Mouse (Mus musculus) kidney, postnatal 0 days (tissue): ENCODE measurements around the gene Map7. TPM values are rescaled to one million over a fixed set of nuclear protein-coding genes. Genes with fewer than 3 reads are reported as not detected.

ENCODE experiments used
- ATAC-seq: fragments of 200-750 bp; cut with Nextera tagmentation; replicated peaks from 2 replicates; pipeline ENCODE4 v1.8.0; 2017; ENCODE audit warnings: low read depth, moderate number of reproducible peaks, moderate TSS enrichment, moderate library complexity; ENCODE audit not compliant: low FRiP score
- DNase-seq: peaks from one replicate; pipeline ENCODE4 v3.0.0-alpha.2; 2016; ENCODE audit warnings: low spot score
- H3K27ac ChIP-seq: fragments of 300-500 bp; sonication (generic); 2 replicates; pipeline ENCODE4 v1.5.1; 2014; ENCODE audit warnings: mild to moderate bottlenecking
- H3K27me3 ChIP-seq: fragments of 300-500 bp; sonication (generic); 2 replicates; pipeline ENCODE4 v1.6.1; 2014; ENCODE audit warnings: low read length, mixed read lengths; ENCODE audit not compliant: insufficient read depth
- H3K36me3 ChIP-seq: fragments of 300-500 bp; sonication (generic); 2 replicates; pipeline ENCODE4 v1.6.1; 2014; ENCODE audit warnings: low read length, mixed read lengths; ENCODE audit not compliant: insufficient read depth
- H3K4me1 ChIP-seq: fragments of 300-500 bp; sonication (generic); replicated peaks from 2 replicates; pipeline ENCODE4 v1.6.1; 2014; ENCODE audit warnings: antibody characterized with exemption, low read length, mixed read lengths; ENCODE audit not compliant: insufficient read depth
- H3K4me2 ChIP-seq: fragments of 300-500 bp; sonication (generic); 2 replicates; pipeline ENCODE4 v1.6.1; 2014; ENCODE audit warnings: mild to moderate bottlenecking, low read length, moderate library complexity, mixed read lengths
- H3K4me3 ChIP-seq: fragments of 300-500 bp; sonication (generic); replicated peaks from 2 replicates; pipeline ENCODE4 v1.5.1; 2014; ENCODE audit warnings: low read depth, low read length
- H3K9ac ChIP-seq: fragments of 300-500 bp; sonication (generic); 2 replicates; pipeline ENCODE4 v1.6.1; 2014; ENCODE audit warnings: low read depth, low read length
- H3K9me3 ChIP-seq: fragments of 300-500 bp; sonication (generic); replicated peaks from 2 replicates; pipeline ENCODE4 v1.6.1; 2016; ENCODE audit warnings: low read length, inconsistent platforms, mixed read lengths
- CTCF ChIP-seq: IDR thresholded peaks from 2 replicates; pipeline ENCODE4 v1.5.1; 2016; ENCODE audit warnings: antibody characterized with exemption, low read depth, mild to moderate bottlenecking, moderate library complexity
- WGBS: fragments of 180-500 bp; shearing (Covaris S2); extraction: QIAGEN DNeasy Blood & Tissue Kit; methylation state at CpG from one replicate; pipeline ENCODE4 v1.1.7; 2014; 5-methylcytosine and 5-hydroxymethylcytosine counted together
- polyA plus RNA-seq: library from polyadenylated mRNA; unstranded; fragments of >200 nt; fragmentation: Nextera tagmentation; extraction: Ambion mirVana; gene quantifications from 2 replicates; pipeline ENCODE4 v1.2.1, GENCODE M21; 2015

The Map7 gene
- polyA plus RNA-seq, 1 experiment from 2014 or later, result 31.2 TPM

GRCm38 (mm10) chr10:20178807-20179605, 30.7 kb downstream of the Map7 start:
- Histone ChIP-seq H3K36me3 (no peaks in the 10 kb centered on the region), H3K4me3 (no peak overlapping the region), H3K9me3 (no peaks in the 10 kb centered on the region), H3K27ac (0 out of 2 replicates have a peak overlapping the region, but pooled peaks have one; percentile 8), H3K4me1 (peaks cover 22% of the 10 kb centered on the region; the same call in 1 of the 2 replicates), H3K27me3 (no peaks in the 10 kb centered on the region), H3K4me2 (no peak overlapping the region), H3K9ac (no peak overlapping the region)
- ATAC-seq, result peak; percentile 82
- whole genome bisulfite sequencing, result 36% methylated on average over 12 of the region's 12 CpGs
- TF ChIP-seq CTCF, result no peak
- DNase-seq, result peak; percentile 44

DNA sequence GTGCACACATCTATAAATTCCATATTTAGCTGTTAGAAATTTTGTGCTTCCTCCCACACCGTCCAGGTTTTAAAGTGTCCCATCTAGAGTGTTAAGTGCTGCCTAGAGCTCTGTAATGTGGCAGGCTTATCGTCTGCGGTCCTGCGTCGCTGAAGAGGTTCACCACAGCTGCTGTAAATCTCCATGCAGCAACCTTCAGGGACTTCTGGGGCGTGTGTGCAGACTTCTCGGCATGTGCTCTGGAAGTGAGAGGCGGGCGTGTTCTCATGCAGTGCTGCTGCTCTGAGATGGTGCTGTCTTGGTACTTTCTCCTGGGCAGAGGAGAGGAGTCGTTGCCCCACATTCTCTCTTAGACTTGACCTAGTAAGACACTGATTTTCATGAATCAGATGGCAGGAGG, 32.9 kb downstream of the Map7 start:
- peak overlapping the region; percentile 58 for H3K27ac ChIP-seq
- ATAC-seq, result no peak
- TF ChIP-seq CTCF, result no peak

DNA sequence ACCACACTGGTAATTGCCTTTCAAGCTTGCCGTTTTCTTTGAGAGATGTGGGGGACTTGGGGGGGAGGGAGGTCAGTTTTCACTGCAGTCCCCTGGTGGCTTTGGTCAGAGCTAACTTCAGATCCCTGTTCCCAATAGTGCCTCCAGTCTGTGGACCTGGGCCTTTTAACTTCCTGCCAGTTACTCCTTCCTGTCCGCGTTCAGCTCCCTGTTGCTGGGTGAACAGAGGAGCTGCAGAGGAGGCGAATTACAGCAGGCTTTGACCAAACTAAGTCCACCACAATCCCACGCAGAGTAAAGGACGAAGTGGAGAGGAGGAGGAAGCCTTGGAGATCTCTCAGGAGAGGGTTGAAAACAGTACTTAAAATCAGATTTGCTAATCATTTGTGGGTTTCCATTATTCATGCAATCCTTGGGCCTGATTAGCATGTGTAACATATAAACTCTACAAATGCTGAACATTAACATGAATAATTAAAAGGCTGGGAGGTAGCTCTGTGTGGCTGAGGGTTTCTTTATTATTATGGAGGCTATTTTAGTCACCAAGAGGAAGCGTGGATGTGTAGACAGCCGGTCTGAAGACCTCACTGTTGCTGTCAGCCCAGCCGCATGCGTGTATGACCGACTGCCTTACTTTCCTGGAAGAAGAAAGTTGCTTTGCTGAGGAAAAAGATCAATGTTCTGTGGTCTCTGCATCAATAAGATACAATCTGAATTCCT, 33.6 kb downstream of the Map7 start:
- TF ChIP-seq CTCF, result no peak
- ATAC-seq, result no peak
- DNase-seq, result peak; percentile 51
- Histone ChIP-seq H3K9me3 (no peaks in the 10 kb centered on the region), H3K9ac (no peak overlapping the region), H3K36me3 (no peaks in the 10 kb centered on the region), H3K27ac (peak overlapping the region; percentile 58), H3K4me1 (0 out of 2 replicates have a peak, but pooled peaks cover 22% of the 10 kb centered on the region), H3K4me3 (no peak overlapping the region), H3K27me3 (no peaks in the 10 kb centered on the region), H3K4me2 (no peak overlapping the region)
- 35% methylated on average over 11 of the region's 11 CpGs for WGBS

More for the DNA sequence above, 32.9 kb downstream of the Map7 start:
- H3K4me2 ChIP-seq, result peak overlapping the region; percentile 5; the same call in 1 of the 2 replicates
- no peaks in the 10 kb centered on the region for H3K9me3 ChIP-seq
- H3K4me3 ChIP-seq, result no peak overlapping the region
- H3K9ac ChIP-seq, result no peak overlapping the region
- DNase-seq, result no peak
- 27% methylated on average over 10 of the region's 10 CpGs for WGBS
- no peaks in the 10 kb centered on the region for H3K27me3 ChIP-seq
- H3K4me1 ChIP-seq, result 0 out of 2 replicates have a peak, but pooled peaks cover 22% of the 10 kb centered on the region
- no peaks in the 10 kb centered on the region for H3K36me3 ChIP-seq

GRCm38 (mm10) chr10:20184326-20184725, 36.1 kb downstream of the Map7 start:
- Histone ChIP-seq H3K4me2 (no peak overlapping the region), H3K9ac (no peak overlapping the region), H3K27me3 (no peaks in the 10 kb centered on the region), H3K4me1 (0 out of 2 replicates have a peak, but pooled peaks cover 15% of the 10 kb centered on the region), H3K27ac (no peak overlapping the region), H3K36me3 (no peaks in the 10 kb centered on the region), H3K4me3 (no peak overlapping the region), H3K9me3 (no peaks in the 10 kb centered on the region)
- no peak for TF ChIP-seq CTCF
- ATAC-seq (no peak), DNase-seq (no peak)
- WGBS, result 64% methylated on average over 4 of the region's 4 CpGs

GRCm38 (mm10) chr10:20185264-20185663, 37.0 kb downstream of the Map7 start:
- TF ChIP-seq CTCF, result no peak
- no peaks in the 10 kb centered on the region for H3K27me3 ChIP-seq
- 83% methylated on average over 4 of the region's 4 CpGs for WGBS
- no peaks in the 10 kb centered on the region for H3K9me3 ChIP-seq
- H3K9ac ChIP-seq, result no peak overlapping the region
- H3K4me1 ChIP-seq, result 0 out of 2 replicates have a peak, but pooled peaks cover 13% of the 10 kb centered on the region
- H3K4me3 ChIP-seq, result no peak overlapping the region
- no peak for DNase-seq
- no peaks in the 10 kb centered on the region for H3K36me3 ChIP-seq
- H3K4me2 ChIP-seq, result no peak overlapping the region
- no peak overlapping the region for H3K27ac ChIP-seq
- no peak for ATAC-seq

- no peak overlapping the region for H3K9ac ChIP-seq
- H3K4me2 ChIP-seq, result no peak overlapping the region
- TF ChIP-seq CTCF, result no peak
- no peaks in the 10 kb centered on the region for H3K36me3 ChIP-seq
- DNase-seq (no peak), ATAC-seq (no peak)
- 92% methylated on average over 2 of the region's 2 CpGs for WGBS
- H3K4me3 ChIP-seq, result no peak overlapping the region
- H3K27ac ChIP-seq, result no peak overlapping the region; the same call in 1 of the 2 replicates
- 0 out of 2 replicates have a peak, but pooled peaks cover 13% of the 10 kb centered on the region for H3K4me1 ChIP-seq
- H3K9me3 ChIP-seq, result no peaks in the 10 kb centered on the region
- no peaks in the 10 kb centered on the region for H3K27me3 ChIP-seq
Observed at GRCm38 (mm10) chr10:20185806-20186205, 37.5 kb downstream of the Map7 start.
